Mouse (Mus musculus) embryo, embryonic 10.5 days (tissue): ENCODE results near the gene Rbm4b.
A peak's percentile ranks its signal among the peaks of the same experiment; 100 is the strongest.

Experiments
- DNase-seq: peaks from one replicate; pipeline ENCODE4 v3.0.0-alpha.2; 2015; ENCODE audit warnings: low spot score

The Rbm4b gene

DNA sequence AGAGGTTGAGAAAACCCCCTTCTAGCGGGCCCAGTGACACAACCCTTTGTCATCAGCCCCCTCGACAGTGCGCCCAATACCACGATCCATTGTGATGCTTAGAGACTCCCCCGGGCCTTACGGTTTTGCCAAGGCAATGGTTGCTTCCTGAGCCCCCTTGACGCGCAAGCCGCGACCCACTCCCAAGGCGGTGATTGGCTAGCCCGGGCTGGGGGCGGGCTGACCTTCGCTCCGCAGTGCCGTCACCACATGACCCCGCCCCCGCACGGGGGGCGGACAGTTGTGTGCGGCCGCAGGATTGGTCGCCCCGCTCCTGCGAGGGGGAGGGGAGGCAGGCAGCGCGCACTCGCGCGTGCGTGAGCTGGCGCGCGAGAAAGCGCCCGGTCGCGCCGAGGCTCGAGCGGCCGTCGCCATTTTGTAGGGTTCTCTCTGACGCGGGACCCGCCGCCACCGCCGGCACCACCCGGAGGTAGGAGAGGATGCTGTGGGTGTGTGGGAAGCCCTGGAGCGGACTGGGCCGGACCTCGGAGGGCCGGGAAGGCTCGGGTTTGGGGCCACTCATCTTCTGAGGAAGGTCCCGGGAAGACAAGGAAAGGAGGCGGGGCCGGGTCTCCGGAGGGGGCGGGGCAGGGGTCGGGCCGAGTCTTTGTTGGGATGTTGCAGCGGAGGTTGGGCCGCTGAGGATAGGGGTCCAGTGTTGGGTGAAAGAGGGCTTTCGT lies at the start of gene Rbm4b:
Gene Rbm4b, plus strand, starts transcription at position 305 of the 719 bp plus-strand sequence.
- DNase-seq = peak; percentile 99

DNA sequence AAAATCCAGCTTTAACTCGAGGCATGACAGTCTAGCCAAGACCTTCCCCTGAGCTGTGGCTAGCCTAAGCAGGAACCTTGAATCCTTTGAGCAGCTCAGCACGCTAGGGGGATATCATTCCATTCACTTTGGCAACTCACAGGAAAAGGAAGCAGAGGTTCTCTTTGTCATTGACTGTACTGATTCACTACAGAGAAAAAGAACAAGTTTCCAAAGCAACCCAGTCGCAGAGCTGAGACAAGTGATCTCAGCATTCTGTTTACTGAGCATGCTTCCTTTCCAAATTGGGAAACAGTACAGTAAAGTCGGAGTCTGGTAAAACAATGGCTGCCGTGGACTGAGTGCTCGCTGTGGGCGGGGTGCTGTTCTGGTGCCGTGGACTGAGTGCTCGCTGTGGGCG lies 47.5 kb upstream of the Rbm4b start:
- no peak for DNase-seq

DNA sequence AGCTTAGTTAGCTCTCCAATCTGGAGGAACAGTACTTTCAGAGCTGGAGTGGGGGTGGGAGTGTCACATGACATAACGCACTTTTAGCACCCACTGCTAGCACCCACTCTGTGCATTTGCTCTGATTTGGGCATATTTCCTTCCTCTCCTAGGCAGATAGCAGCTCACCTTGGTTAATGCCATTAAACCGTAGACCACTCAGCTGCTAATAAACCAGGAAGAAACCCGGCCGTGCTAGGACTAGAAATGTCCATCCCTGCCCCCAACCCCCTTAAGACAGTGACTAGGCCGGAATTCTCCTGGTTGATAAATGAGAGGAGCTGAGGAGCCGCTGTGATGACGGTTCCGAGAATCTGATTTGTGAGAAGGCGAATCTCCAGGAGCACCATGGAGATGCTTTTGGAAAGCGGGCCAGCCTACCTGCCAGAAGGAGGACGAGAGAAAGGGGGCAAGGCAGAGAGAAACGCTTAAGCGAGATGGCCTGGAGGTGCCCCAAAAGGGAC lies 45.1 kb upstream of the Rbm4b start, which contains the start of gene Sptbn2:
Gene Sptbn2, plus strand, starts transcription at position 70 of the 503 bp plus-strand sequence.
- DNase-seq = peak; percentile 57

DNA sequence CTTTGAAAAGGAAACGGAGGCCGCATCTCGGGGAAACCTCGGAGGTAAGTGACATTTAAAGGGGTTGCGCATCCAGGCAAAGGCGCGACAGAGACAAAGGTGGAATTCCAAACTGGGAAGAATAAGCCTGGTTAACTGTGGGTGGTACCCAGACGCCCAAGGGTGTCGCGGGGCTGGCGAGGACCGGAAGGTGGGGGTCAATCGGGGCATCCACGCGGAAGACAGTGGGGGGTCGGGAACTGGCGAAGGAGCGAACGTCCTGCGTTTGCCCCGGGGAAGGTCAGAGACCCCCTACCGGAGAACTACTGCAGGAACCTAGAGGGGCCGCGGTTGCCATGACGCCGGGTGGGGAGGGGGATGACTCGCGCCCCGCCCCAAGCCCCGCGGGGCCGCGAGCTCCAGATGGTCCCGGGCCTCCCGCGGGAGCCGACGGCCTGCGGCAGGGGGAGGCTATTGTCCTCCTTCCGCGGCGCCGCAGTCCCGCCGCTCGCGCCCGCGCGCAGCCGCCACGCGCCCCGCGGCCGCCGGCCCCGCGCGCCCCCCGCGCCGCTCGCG lies 44.6 kb upstream of the Rbm4b start:
- DNase-seq = peak; percentile 74

DNA sequence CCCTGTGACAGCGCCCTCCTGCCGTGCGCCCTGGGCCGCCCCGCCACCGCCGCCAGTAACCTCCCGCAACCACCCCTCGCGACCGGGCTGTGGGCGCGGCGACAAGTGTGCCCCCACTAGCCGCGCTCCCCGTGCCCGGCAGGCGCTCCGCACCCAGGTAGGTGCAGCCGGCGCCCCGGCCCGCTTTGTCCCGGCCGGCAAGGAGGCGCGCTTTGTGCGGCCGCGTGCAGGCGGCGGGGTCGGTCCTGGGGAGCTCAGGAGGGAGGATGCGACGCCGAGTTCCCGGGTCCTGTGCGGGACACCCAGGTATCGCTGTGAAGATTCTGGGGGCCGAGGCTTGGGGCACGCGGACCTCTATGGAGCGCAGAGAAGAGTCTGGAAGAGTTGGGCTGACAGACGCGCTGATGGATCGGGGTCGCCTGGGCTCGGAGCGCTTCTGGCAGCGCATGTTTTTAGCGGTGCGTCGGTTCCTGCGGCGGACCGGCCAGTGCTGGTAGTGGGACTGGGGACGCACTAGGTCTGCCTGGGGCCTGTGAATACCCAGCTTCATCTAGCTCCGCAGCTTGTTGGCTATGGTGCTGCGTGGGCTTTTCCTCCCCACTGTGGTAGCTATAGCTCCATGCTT lies 44.0 kb upstream of the Rbm4b start:
- peak; percentile 70 for DNase-seq

- no peak for DNase-seq
Observed at GRCm38 (mm10) chr19:4712781-4713526, 43.3 kb upstream of the Rbm4b start.

DNA sequence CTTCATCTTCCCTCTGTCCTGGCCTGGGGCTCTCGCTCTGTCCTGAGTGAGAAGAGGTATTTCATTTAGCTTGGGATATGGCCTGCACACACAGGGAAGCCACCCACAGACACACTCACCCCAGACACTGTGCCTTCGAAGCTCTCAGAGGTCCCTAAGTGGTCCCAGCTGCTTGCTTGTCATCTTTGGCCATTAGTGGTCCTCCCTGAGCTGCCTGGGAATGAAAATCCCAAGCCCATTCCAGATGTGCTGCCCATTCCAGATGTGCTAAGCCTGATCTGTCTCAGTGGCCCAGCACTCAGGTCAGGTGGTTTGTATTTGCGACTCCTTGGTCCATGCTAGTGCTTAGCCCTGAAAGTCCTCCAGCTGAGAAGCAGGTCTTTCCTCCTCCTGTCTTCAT lies 42.4 kb upstream of the Rbm4b start:
- DNase-seq = no peak

- DNase-seq = no peak
Observed at GRCm38 (mm10) chr19:4716756-4717155, 39.5 kb upstream of the Rbm4b start.

DNA sequence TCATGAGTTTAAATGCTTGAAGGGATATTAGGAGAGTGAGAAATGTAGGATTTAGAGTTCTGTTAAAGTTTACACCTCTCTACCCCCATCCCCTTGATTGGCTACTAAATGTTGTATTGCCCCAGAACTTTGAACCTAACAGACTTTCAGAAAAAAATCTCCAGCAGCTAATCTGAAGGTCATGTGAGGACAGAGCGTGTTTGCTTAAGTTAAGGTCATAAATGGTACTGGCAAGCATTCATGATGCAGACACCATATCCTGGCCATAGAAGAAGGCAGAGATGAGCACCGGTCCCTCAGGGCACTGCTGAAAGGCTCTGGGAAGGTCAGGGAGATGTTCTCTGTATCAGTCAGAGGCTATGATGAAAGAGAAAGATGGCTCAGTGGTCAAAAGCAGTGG lies 39.0 kb upstream of the Rbm4b start:
- no peak for DNase-seq

GRCm38 (mm10) chr19:4718716-4719115 lies 37.6 kb upstream of the Rbm4b start:
- DNase-seq = no peak

- DNase-seq = no peak
Observed at GRCm38 (mm10) chr19:4719351-4719764, 36.9 kb upstream of the Rbm4b start.

GRCm38 (mm10) chr19:4720112-4720511 lies 36.2 kb upstream of the Rbm4b start:
- DNase-seq = no peak

- DNase-seq = peak; percentile 37
Observed at GRCm38 (mm10) chr19:4720671-4721244, 35.5 kb upstream of the Rbm4b start.

DNA sequence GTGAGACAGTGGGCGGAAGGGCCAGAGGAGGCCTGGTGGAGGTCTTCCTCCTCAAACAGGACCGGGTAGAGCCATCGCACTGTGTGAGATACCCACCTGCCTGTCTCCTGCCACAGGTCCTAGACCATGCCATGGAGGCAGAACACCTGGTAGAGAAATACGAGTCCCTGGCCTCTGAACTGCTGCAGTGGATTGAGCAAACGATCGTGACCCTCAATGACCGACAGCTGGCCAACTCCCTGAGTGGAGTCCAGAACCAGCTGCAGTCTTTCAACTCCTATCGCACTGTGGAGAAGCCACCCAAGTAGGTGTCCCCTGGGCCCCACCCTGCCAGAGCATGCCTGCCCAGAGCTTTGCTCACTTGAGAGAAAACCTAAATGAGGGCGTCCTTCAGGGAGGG lies 27.1 kb upstream of the Rbm4b start:
- no peak for DNase-seq

DNA sequence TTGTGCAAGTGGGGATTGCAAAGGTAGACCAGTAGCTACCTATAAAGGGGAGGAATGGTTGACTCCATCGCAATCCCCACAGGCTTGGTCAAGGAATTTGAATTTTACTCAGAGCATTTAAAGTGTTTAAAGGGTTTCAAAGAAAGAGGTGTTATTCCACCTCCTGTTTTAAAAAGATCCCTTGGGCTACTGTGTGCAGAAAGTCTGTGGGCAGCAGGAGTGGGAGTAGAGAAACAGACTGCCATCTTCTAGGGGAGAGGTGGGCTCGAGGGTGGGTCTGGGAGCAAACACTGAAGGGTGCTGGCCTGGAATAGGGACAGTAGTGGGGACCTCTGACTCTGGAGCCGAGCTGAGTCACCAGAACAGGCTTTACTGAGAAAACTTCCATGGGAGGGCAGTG lies 23.2 kb upstream of the Rbm4b start:
- no peak for DNase-seq

GRCm38 (mm10) chr19:4737866-4738265 lies 18.4 kb upstream of the Rbm4b start:
- no peak for DNase-seq

DNA sequence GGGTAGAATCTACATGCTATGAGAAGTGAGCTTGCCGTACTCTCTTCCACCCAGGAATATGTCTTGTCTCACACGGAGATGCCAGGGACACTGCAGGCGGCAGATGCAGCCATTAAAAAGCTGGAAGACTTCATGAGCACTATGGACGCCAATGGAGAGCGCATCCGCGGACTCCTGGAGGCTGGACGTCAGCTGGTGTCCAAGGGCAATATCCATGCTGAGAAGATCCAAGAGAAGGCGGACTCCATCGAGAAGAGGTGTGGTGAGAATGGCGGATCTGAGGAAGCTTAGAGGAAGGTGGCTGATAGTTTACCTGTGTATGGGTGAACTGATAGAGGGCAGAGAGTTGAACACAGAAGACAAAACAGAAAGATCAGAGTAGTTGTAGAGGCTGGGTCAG lies 17.2 kb upstream of the Rbm4b start:
- DNase-seq = no peak

DNA sequence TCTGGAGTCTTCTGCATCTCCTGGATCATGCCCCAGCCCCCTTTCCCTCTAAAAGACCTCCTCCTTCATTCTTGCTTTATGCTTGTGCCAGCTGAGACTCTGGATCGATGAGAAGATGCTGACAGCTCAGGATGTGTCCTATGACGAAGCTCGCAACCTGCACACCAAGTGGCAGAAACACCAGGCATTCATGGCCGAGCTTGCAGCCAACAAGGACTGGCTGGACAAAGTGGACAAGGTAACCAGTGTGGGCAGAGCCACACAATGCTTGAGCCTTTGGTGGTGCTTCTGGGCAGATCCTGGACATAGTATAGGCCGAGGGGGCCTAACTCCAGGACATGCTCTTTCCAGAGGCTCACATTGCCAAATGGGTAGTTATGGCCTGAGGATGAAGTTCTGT lies 16.5 kb upstream of the Rbm4b start:
- no peak for DNase-seq

- no peak for DNase-seq
Observed at GRCm38 (mm10) chr19:4741482-4741881, 14.8 kb upstream of the Rbm4b start.

GRCm38 (mm10) chr19:4742229-4742628 lies 14.1 kb upstream of the Rbm4b start:
- DNase-seq = no peak

- peak; percentile 77 for DNase-seq
Observed at GRCm38 (mm10) chr19:4743524-4743923, 12.8 kb upstream of the Rbm4b start.

GRCm38 (mm10) chr19:4744026-4744425 lies 12.3 kb upstream of the Rbm4b start:
- no peak for DNase-seq
